Mouse (Mus musculus): ENCODE measurements around the gene Ccdc71. TPM values are rescaled to one million over a fixed set of nuclear protein-coding genes. Genes with fewer than 3 reads are reported as not detected.

Gene Ccdc71
- total RNA-seq, 1 experiment from 2014 or later = 51.4 TPM

DNA sequence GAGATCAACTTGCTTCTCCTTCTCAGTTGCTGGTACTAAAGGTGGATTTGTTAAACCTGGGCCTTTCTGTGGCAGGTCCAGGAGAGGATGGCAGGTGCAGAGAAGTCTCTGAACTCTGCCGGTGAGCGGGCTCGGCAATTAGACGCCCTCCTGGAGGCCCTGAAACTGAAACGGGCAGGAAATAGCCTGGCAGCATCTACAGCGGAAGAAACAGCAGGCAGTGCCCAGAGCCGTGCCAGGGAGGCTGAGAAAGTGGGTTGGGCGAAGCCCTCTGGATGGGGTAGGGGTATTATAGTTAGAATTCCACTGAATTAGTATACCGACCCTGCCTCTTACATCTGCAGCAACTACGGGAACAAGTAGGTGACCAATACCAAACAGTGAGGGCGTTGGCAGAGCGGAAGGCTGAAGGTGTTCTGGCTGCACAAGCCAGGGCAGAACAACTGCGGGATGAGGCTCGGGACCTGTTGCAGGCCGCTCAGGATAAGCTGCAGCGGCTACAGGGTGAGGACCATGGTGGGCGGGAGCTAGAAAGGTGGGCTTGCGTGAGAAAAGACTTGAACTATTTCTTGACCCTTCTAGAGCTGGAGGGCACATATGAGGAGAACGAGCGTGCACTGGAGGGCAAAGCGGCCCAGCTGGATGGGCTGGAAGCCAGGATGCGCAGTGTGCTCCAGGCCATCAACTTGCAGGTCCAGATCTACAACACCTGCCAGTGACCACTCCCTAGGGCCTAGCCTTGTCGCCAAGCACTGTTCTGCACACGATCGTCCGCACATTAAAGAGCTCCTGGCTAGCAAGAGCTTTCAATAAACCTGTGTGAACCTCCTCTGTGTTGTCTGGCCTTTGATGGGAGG is 29.6 kb downstream of the Ccdc71 start:
- no peak for DNase-seq

DNA sequence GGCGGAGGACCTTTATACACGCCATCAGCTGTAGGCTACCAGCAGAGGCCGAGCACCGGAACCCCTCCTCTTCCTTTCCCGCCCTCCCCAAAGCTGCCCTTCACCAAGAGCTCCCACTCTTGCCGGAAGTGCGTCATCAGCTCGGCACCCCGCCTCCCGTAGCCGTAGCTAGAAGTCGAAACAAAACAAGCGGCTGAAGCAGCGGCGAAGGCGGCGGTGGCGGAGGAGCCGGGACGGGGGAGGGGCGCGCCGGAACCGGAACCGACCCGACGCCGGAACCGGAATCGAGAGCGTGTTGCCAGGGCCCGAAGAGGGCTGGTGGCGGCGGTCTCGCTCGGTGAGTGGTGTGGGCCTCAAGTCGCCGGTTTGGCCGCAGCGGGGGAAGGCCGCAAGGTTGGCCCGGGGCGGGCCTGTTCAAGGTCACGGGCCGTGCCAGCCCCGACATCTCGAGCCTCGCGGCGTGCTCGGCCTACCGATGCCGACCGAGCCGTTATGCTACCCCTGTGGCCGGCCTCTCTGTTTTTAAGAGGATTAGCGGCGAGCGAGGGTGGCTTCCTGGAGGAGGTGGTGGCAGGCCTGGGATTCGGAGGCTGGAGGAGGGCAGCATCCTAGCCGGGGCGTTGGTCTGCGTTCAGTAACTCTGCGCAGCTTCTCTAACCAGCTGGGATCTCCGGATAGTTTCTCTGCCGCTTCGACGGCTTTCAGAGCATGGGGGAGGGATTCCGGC is 30.4 kb downstream of the Ccdc71 start, which contains the start of gene Usp19:
Gene Usp19, plus strand, starts transcription at position 44 of the 727 bp plus-strand sequence.
- DNase-seq = peak; percentile 95

DNA sequence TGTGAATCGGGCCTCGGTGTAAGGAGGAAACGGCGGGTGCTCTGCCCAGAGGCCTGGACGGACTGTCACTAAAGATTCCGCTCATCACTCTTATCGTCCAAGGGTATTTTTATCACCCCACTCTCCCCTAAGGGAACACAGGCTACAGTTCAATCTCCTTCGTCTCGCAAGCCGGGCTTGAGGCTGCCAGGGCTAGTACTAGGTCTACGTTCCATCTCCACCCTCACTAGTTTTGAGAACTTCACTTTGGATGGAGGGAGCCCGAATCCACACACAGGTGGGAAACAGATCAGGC is 30.9 kb downstream of the Ccdc71 start:
- no peak for DNase-seq

DNA sequence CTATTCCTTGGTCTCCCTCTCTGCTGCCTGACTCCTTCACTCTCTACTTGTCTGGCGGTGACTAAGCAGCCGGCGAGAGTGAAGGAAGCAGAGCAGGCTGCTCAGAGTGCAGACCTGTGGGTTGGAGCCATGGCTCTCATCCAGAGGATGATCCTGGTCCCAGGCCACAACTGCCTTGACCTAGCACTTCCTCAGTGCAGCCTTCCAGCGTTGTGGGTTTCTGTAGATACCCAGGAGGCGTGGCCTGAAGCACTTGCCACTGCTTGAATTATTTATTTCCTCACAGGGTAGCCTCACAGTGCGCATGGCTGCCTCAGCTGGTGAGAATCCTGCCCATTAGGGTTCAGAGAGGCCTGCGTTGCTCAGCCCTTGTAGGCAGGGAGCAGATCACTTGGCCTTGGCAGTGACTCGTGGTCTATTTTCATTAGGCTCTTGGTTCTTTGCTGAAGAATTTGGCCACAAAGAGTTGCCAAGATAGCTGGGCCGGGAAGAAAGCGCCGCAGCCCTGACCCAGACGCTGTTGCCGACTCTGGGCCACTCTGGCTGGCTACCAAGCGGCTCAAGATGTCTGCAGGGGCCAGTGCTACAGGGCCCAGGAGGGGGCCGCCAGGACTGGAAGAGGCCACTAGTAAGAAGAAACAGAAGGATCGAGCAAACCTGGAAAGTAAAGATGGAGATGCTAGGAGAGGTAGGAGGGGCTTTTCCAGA is 31.9 kb downstream of the Ccdc71 start:
- peak; percentile 74 for DNase-seq

DNA sequence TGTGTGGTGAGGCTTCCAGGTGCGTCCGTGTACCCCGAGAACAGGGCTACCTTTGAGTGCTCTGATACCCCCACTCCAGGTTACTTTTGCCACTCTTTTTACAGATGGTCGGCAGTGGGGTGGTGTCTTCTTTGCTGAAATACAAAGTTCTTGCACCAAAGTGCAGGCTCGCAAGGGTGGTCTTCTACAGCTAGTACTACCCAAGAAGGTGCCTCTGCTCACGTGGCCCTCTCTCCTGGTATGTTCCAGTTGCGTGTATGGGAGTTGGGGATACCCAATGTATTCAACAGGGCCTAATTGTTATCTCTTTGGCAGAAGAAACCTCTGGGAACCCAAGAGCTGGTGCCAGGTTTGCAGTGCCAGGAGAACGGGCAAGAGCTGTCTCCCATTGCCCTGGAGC is 32.9 kb downstream of the Ccdc71 start:
- no peak for DNase-seq

DNA sequence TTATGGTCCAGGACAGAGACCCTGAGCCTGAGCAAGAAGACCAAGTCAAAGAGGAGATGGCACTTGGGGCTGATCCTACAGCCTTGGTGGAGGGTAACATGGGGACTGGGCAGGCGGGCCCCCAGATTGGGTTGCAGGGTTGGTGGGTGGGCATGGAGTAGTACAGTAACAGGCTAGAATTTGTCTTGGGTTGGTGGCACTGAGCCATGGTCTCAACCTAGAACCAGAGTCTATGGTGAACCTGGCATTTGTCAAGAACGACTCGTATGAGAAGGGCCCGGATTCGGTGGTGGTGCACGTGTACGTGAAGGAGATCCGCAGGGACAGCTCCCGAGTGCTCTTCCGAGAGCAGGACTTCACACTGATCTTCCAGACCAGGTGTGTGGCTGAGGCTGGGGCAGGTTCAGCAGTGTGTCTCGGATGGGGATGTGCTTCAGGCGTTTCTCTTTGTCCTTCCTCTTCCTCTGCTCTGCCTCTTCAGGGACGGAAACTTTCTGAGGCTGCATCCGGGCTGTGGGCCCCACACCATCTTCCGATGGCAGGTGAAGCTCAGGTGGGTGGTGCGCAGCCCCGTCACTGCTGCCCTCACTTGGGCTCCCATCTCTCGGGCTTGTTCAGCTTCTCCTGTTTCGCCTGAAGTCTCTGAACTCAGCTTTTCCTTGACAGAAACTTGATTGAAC is 34.0 kb downstream of the Ccdc71 start:
- DNase-seq = no peak

DNA sequence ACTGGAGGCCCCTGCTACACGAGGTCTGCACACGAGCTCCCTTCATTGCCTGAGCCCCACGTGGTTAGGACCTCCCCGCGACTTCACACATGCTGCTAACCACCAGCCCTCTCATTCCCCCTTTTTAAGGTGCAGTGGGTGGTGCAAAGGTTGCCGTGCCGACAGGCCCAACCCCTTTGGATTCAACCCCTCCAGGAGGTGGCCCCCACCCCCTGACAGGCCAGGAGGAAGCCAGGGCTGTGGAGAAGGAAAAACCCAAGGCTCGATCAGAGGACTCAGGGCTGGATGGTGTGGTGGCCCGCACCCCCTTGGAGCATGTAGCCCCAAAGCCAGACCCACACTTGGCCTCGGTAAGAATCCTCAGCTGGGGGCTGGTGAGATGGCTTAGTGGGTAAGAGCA is 34.6 kb downstream of the Ccdc71 start:
- DNase-seq = no peak

DNA sequence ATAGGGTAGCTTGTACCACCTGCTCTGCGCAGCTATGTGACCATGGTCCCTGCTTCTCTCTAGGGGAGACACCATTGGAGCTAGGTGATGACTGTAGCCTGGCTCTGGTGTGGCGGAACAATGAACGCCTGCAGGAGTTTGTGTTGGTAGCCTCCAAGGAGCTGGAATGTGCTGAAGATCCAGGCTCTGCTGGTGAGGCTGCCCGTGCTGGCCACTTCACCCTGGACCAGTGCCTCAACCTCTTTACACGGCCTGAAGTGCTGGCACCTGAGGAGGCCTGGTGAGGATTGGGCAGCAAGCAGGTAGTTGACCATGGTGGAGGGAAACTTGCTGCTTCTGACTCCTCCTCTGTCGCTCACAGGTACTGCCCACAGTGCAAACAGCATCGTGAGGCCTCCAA is 38.9 kb downstream of the Ccdc71 start:
- no peak for DNase-seq

DNA sequence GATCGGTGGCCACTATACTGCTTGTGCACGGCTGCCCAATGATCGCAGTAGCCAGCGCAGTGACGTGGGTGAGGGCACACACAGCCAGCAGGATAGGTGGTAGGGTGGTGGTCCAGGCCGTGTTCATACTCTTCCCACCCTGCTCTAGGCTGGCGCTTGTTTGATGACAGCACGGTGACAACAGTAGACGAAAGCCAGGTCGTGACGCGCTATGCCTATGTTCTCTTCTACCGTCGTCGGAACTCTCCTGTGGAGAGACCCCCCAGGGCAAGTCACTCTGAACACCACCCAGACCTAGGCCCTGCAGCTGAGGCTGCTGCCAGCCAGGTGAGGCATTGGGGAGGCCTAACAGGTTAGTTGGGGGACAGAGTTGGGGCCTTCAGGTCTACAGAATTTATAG is 39.6 kb downstream of the Ccdc71 start:
- no peak for DNase-seq

DNA sequence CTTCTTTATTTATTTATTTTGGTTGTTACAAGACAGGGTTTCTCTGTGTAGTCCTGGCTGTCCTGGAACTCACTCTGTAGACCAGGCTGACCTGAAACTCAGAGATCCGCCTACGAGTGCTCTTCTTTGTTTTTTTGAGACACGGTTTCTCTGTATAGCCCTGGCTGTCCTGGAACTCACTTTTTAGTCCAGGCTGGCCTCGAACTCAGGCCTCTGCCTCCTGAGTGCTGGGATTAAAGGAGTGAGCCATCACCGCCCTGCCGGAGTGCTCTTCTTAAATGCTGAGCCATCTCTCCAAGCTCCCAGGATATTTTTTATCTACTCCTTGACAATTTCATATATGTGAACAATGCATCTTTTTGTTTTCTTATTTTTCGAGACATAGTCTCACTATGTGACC is 46.6 kb downstream of the Ccdc71 start:
- no peak for DNase-seq

DNA sequence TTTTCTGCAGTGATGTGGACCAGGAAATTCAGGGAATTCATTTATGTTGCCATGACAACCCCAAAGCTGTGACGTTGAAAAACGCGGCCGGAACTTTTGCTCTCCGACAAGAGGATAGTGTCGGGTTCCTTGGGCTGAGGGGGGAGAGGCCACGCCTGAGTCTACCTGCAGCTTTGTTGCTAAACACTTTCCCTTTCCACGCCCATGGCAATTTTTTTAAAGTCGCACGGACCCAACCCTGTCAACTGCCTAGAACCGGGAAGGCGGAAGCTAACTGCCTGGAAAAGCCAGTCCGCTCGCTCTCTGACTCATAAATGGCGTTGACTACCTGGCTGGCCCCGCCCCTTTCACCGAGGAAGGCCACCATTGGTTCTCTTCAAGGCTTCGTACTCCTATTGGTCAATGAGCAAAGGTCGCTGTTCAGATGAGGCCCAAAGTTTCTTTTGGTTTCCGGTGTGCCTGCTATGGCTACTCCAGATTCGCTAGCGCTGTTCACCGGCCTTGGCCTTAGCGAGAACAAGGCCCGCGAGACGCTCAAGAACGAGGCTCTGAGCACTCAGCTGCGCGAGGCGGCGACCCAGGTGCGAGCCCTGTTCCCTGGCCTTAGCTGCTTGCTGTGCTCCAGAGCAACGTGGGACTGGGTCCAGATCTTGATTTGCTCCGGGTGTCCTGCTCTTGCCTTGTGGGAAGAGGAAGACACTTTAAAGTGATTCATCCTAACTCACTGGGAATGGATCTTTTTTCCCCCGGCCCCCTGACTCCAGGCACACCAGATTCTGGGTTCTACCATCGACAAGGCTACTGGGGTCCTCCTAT is 47.5 kb downstream of the Ccdc71 start, which contains the start of gene Qars:
Gene Qars, plus strand, starts transcription at position 88 of the 816 bp plus-strand sequence.
- peak; percentile 92 for DNase-seq

DNA sequence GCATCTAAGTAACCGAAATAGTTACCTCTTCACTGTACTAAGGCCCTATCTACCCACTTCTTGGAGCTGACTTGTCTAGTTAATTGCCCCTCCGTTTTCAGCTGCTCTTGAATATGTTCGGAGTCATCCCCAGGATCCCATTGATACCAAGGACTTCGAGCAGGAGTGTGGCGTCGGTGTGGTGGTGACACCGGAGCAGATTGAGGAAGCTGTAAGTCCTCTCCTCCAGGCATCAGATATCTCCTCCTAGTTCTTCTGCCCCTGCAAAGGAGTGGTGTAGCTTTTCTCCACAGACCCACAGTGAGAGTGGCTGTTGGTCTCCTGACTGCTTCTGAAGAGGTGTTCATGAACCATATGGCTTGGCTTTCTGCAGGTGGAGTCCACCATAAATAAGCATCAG is 48.4 kb downstream of the Ccdc71 start:
- no peak for DNase-seq

Other genes starting within 250 kb of the Ccdc71 start
- 127 and 146 TPM in 2 replicates for gene Dag1, start 196.6 kb upstream of the Ccdc71 start, total RNA-seq (2021)
- gene Nicn1, start 170.1 kb upstream of the Ccdc71 start, total RNA-seq (2021) = 17.8 and 22.3 TPM in 2 replicates
- gene Amt, start 163.7 kb upstream of the Ccdc71 start, total RNA-seq (2021) = 5.2 and 7.0 TPM in 2 replicates
- gene Rhoa, start 154.4 kb upstream of the Ccdc71 start, total RNA-seq (2021) = 358 and 378 TPM in 2 replicates
- gene Tcta, start 154.4 kb upstream of the Ccdc71 start, total RNA-seq (2021) = 38.9 and 49.8 TPM in 2 replicates
- gene Gpx1, start 121.6 kb upstream of the Ccdc71 start, total RNA-seq (2021) = 711 and 722 TPM in 2 replicates
- gene Usp4, start 112.7 kb upstream of the Ccdc71 start, total RNA-seq (2021) = 113 and 114 TPM in 2 replicates
- 1.5 and 1.7 TPM in 2 replicates for gene 1700102P08Rik, start 67.7 kb upstream of the Ccdc71 start, total RNA-seq (2021)
- gene Ccdc36, start 32.0 kb upstream of the Ccdc71 start, total RNA-seq (2021) = not detected in 2 replicates
- not detected in 2 replicates for gene BC048562, start 24.0 kb upstream of the Ccdc71 start, total RNA-seq (2021)
- 33.2 and 38.8 TPM in 2 replicates for gene Klhdc8b, start 1.1 kb downstream of the Ccdc71 start, total RNA-seq (2021)
- 114 and 134 TPM in 2 replicates for gene Lamb2, start 19.2 kb downstream of the Ccdc71 start, total RNA-seq (2021)
- gene Usp19, start 30.1 kb downstream of the Ccdc71 start, total RNA-seq (2021) = 292 and 314 TPM in 2 replicates
- gene Qars, start 47.2 kb downstream of the Ccdc71 start, total RNA-seq (2021) = 221 and 259 TPM in 2 replicates
- gene Qrich1, start 56.3 kb downstream of the Ccdc71 start, total RNA-seq (2021) = 126 and 144 TPM in 2 replicates
- 66.3 and 95.0 TPM in 2 replicates for gene Impdh2, start 99.8 kb downstream of the Ccdc71 start, total RNA-seq (2021)
- gene Ndufaf3, start 106.9 kb downstream of the Ccdc71 start, total RNA-seq (2021) = 59.8 and 65.9 TPM in 2 replicates
- 79.2 and 85.4 TPM in 2 replicates for gene Dalrd3, start 109.4 kb downstream of the Ccdc71 start, total RNA-seq (2021)
- 90.9 and 141 TPM in 2 replicates for gene Wdr6, start 118.2 kb downstream of the Ccdc71 start, total RNA-seq (2021)
- 8.7 and 10.5 TPM in 2 replicates for gene P4htm, start 137.1 kb downstream of the Ccdc71 start, total RNA-seq (2021)
- 48.9 and 73.9 TPM in 2 replicates for gene Arih2, start 188.9 kb downstream of the Ccdc71 start, total RNA-seq (2021)
- 91.1 and 112 TPM in 2 replicates for gene Slc25a20, start 201.6 kb downstream of the Ccdc71 start, total RNA-seq (2021)
- gene Prkar2a, start 228.8 kb downstream of the Ccdc71 start, total RNA-seq (2021) = 29.3 and 30.7 TPM in 2 replicates

All from adrenal gland, postnatal 25 days (tissue).